Mouse (Mus musculus): Measurements from ENCODE around the gene Sh2d3c. TPM values are rescaled to one million over a fixed set of nuclear protein-coding genes. Genes with fewer than 3 reads are reported as not detected.

Sh2d3c gene
- polyA plus RNA-seq, 1 experiment, result 25.3 TPM

- Histone ChIP-seq H3K4me1 (ENCODE audit: control insufficient read depth, insufficient read depth, insufficient read length, low read length) (no peaks in the 10 kb centered on the region), H3K27me3 (ENCODE audit: control insufficient read depth, insufficient read depth, low read length) (no peaks in the 10 kb centered on the region), H3K4me3 (ENCODE audit: low read depth, low read length) (no peak overlapping the region), H3K27ac (ENCODE audit: insufficient read depth, low read depth, low read length) (no peak overlapping the region), H3K36me3 (ENCODE audit: control insufficient read depth, insufficient read depth, low read length) (peaks cover 31% of the 10 kb centered on the region)
- 94% methylated on average over 14 of the region's 14 CpGs for WGBS
- no peak for TF ChIP-seq POLR2A (IDR thresholded peaks at IDR 0.05; ENCODE audit: low read depth, low read length)
- no peak for TF ChIP-seq CTCF (IDR thresholded peaks at IDR 0.05; ENCODE audit: extremely low read depth, insufficient read length, insufficient replicate concordance, low read depth, low read length)
These were observed 40.5 kb downstream of the Sh2d3c start for GRCm38 (mm10) chr2:32761361-32761760.

GRCm38 (mm10) chr2:32761859-32762258 is 41.0 kb downstream of the Sh2d3c start:
- no peaks in the 10 kb centered on the region for H3K27me3 ChIP-seq (ENCODE audit: control insufficient read depth, insufficient read depth, low read length)
- WGBS, result 85% methylated on average over 4 of the region's 4 CpGs
- TF ChIP-seq CTCF (IDR thresholded peaks at IDR 0.05; ENCODE audit: extremely low read depth, insufficient read length, insufficient replicate concordance, low read depth, low read length) (no peak), POLR2A (IDR thresholded peaks at IDR 0.05; ENCODE audit: low read depth, low read length) (no peak)

GRCm38 (mm10) chr2:32763353-32763752 is 42.5 kb downstream of the Sh2d3c start:
- Histone ChIP-seq H3K4me3 (ENCODE audit: low read depth, low read length) (no peak overlapping the region), H3K27me3 (ENCODE audit: control insufficient read depth, insufficient read depth, low read length) (no peaks in the 10 kb centered on the region), H3K36me3 (ENCODE audit: control insufficient read depth, insufficient read depth, low read length) (peaks cover 31% of the 10 kb centered on the region), H3K27ac (ENCODE audit: insufficient read depth, low read depth, low read length) (no peak overlapping the region), H3K4me1 (ENCODE audit: control insufficient read depth, insufficient read depth, insufficient read length, low read length) (no peaks in the 10 kb centered on the region)
- TF ChIP-seq CTCF (IDR thresholded peaks at IDR 0.05; ENCODE audit: extremely low read depth, insufficient read length, insufficient replicate concordance, low read depth, low read length), result peak; percentile 44; the same call in 1 of the 2 replicates
- TF ChIP-seq POLR2A (IDR thresholded peaks at IDR 0.05; ENCODE audit: low read depth, low read length), result no peak
- 78% methylated on average over 3 of the region's 3 CpGs for WGBS

More at GRCm38 (mm10) chr2:32761859-32762258, 41.0 kb downstream of the Sh2d3c start:
- H3K4me1 ChIP-seq (ENCODE audit: control insufficient read depth, insufficient read depth, insufficient read length, low read length), result no peaks in the 10 kb centered on the region
- no peak overlapping the region for H3K4me3 ChIP-seq (ENCODE audit: low read depth, low read length)
- H3K27ac ChIP-seq (ENCODE audit: insufficient read depth, low read depth, low read length), result no peak overlapping the region
- peaks cover 31% of the 10 kb centered on the region for H3K36me3 ChIP-seq (ENCODE audit: control insufficient read depth, insufficient read depth, low read length)

GRCm38 (mm10) chr2:32767241-32767640 is 46.4 kb downstream of the Sh2d3c start:
- H3K4me1 ChIP-seq (ENCODE audit: control insufficient read depth, insufficient read depth, insufficient read length, low read length), result peaks cover 30% of the 10 kb centered on the region
- no peak overlapping the region for H3K4me3 ChIP-seq (ENCODE audit: low read depth, low read length)
- WGBS, result 81% methylated on average over 12 of the region's 12 CpGs
- peaks cover 7% of the 10 kb centered on the region; the same call in 1 of the 2 replicates for H3K36me3 ChIP-seq (ENCODE audit: control insufficient read depth, insufficient read depth, low read length)
- no peaks in the 10 kb centered on the region for H3K27me3 ChIP-seq (ENCODE audit: control insufficient read depth, insufficient read depth, low read length)
- H3K27ac ChIP-seq (ENCODE audit: insufficient read depth, low read depth, low read length), result no peak overlapping the region
- TF ChIP-seq CTCF (IDR thresholded peaks at IDR 0.05; ENCODE audit: extremely low read depth, insufficient read length, insufficient replicate concordance, low read depth, low read length) (no peak), POLR2A (IDR thresholded peaks at IDR 0.05; ENCODE audit: low read depth, low read length) (no peak)

GRCm38 (mm10) chr2:32768661-32769285 is 47.9 kb downstream of the Sh2d3c start:
- TF ChIP-seq POLR2A (IDR thresholded peaks at IDR 0.05; ENCODE audit: low read depth, low read length) (no peak), CTCF (IDR thresholded peaks at IDR 0.05; ENCODE audit: extremely low read depth, insufficient read length, insufficient replicate concordance, low read depth, low read length) (no peak)
- 27% methylated on average over 19 of the region's 19 CpGs for WGBS

GRCm38 (mm10) chr2:32769327-32770085 is 48.7 kb downstream of the Sh2d3c start:
- H3K4me1 ChIP-seq (ENCODE audit: control insufficient read depth, insufficient read depth, insufficient read length, low read length), result peaks cover 44% of the 10 kb centered on the region
- no peak overlapping the region for H3K4me3 ChIP-seq (ENCODE audit: low read depth, low read length)
- H3K36me3 ChIP-seq (ENCODE audit: control insufficient read depth, insufficient read depth, low read length), result no peaks in the 10 kb centered on the region
- H3K27ac ChIP-seq (ENCODE audit: insufficient read depth, low read depth, low read length), result no peak overlapping the region
- no peaks in the 10 kb centered on the region for H3K27me3 ChIP-seq (ENCODE audit: control insufficient read depth, insufficient read depth, low read length)
- no peak for TF ChIP-seq CTCF (IDR thresholded peaks at IDR 0.05; ENCODE audit: extremely low read depth, insufficient read length, insufficient replicate concordance, low read depth, low read length)
- TF ChIP-seq POLR2A (IDR thresholded peaks at IDR 0.05; ENCODE audit: low read depth, low read length), result no peak
- WGBS, result 83% methylated on average over 5 of the region's 5 CpGs

More at GRCm38 (mm10) chr2:32768661-32769285, 47.9 kb downstream of the Sh2d3c start:
- H3K36me3 ChIP-seq (ENCODE audit: control insufficient read depth, insufficient read depth, low read length), result no peaks in the 10 kb centered on the region
- H3K4me1 ChIP-seq (ENCODE audit: control insufficient read depth, insufficient read depth, insufficient read length, low read length), result peaks cover 41% of the 10 kb centered on the region
- no peak overlapping the region for H3K27ac ChIP-seq (ENCODE audit: insufficient read depth, low read depth, low read length)
- H3K27me3 ChIP-seq (ENCODE audit: control insufficient read depth, insufficient read depth, low read length), result no peaks in the 10 kb centered on the region
- no peak overlapping the region for H3K4me3 ChIP-seq (ENCODE audit: low read depth, low read length)

- TF ChIP-seq CTCF (IDR thresholded peaks at IDR 0.05; ENCODE audit: extremely low read depth, insufficient read length, insufficient replicate concordance, low read depth, low read length) (peak; percentile 60; the same call in 1 of the 2 replicates), POLR2A (IDR thresholded peaks at IDR 0.05; ENCODE audit: low read depth, low read length) (no peak)
- peak overlapping the region; percentile 91 for H3K27ac ChIP-seq (ENCODE audit: insufficient read depth, low read depth, low read length)
- WGBS, result 16% methylated on average over 12 of the region's 12 CpGs
These were observed 51.0 kb downstream of the Sh2d3c start for GRCm38 (mm10) chr2:32771886-32772285.

More at GRCm38 (mm10) chr2:32771886-32772285, 51.0 kb downstream of the Sh2d3c start:
- Histone ChIP-seq H3K27me3 (ENCODE audit: control insufficient read depth, insufficient read depth, low read length) (no peaks in the 10 kb centered on the region), H3K4me3 (ENCODE audit: low read depth, low read length) (peak overlapping the region; percentile 43), H3K4me1 (ENCODE audit: control insufficient read depth, insufficient read depth, insufficient read length, low read length) (peaks cover 53% of the 10 kb centered on the region), H3K36me3 (ENCODE audit: control insufficient read depth, insufficient read depth, low read length) (no peaks in the 10 kb centered on the region)

Data from small intestine, adult 2 months (tissue).